Mouse (Mus musculus): ENCODE measurements around the gene Pidd1. TPM values are rescaled to one million over a fixed set of nuclear protein-coding genes. Genes with fewer than 3 reads are reported as not detected.

Pidd1 gene
- total and polyA plus RNA-seq, 3 experiments = 5.8 to 24.9 (median 7.8) TPM

DNA sequence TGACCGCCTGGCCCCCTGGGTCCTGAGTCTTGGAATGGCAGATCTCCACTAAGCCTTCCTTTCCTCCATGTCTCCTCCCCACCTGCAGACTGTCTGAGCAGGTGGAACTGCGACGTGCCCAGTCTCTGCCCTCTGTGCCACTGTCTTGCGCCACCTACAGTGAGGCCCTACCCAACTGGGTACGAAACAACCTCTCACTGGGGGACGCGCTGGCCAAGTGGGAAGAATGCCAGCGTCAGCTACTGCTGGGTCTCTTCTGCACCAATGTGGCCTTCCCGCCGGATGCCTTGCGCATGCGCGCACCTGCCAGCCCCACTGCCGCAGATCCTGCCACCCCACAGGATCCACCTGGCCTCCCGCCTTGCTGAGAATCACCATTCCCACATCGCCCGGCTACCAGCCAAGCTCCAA, 15.5 kb upstream of the Pidd1 start:
- no peak for TF ChIP-seq CTCF (conservative IDR thresholded peaks at IDR 0.05 in 1 of 2, IDR thresholded peaks at IDR 0.05 in 1 of 2; ENCODE audit: low read depth in 2 of 2, low read length in 2 of 2)
- H3K9ac ChIP-seq (ENCODE audit: insufficient read depth, low read depth) = no peak overlapping the region
- in situ Hi-C loops (cut with MboI; ENCODE audit: low pct_ligation_motif_present, low pct_unique_long_range_greater_than_20kb, low sequenced_read_pairs) = no loop called here
- no peak overlapping the region for H3K4me2 ChIP-seq (ENCODE audit: insufficient read depth, low read depth, poor library complexity, severe bottlenecking)
- no peaks in the 10 kb centered on the region for H3K79me2 ChIP-seq (replicated peaks; ENCODE audit: control insufficient read depth, extremely low read depth, insufficient read depth, poor library complexity, severe bottlenecking)
- H3K9me3 ChIP-seq (replicated peaks; ENCODE audit: low read length) = no peaks in the 10 kb centered on the region
- peaks cover 10 to 27% of the 10 kb centered on the region in 2 experiments for H3K4me1 ChIP-seq (ENCODE audit: control insufficient read depth in 1 of 2, insufficient read depth in 2 of 2)
- dilution Hi-C loops (cut with MboI; ENCODE audit: extremely low pct_ligation_motif_present, extremely low pct_unique_long_range_greater_than_20kb, low sequenced_read_pairs) = no loop called here
- no peak overlapping the region for H3K27ac ChIP-seq (ENCODE audit: insufficient read depth, low read depth)
- no peak overlapping the region for H3K4me3 ChIP-seq (replicated peaks in 1 of 3; ENCODE audit: low read depth in 2 of 3, low read length in 2 of 3, poor library complexity in 1 of 3)
- no peaks in the 10 kb centered on the region for H3K27me3 ChIP-seq (replicated peaks)
- peaks cover 22 to 43% of the 10 kb centered on the region in 2 experiments for H3K36me3 ChIP-seq (replicated peaks in 1 of 2; ENCODE audit: control insufficient read depth in 1 of 2, insufficient read depth in 1 of 2, low read length in 1 of 2)
- DNase-seq (ENCODE audit: extremely low read depth) = no peak

- no peak for DNase-seq (ENCODE audit: extremely low read depth)
- Histone ChIP-seq H3K4me1 (ENCODE audit: control insufficient read depth in 1 of 2, insufficient read depth in 2 of 2) (peaks cover 11 to 24% of the 10 kb centered on the region in 2 experiments), H3K79me2 (replicated peaks; ENCODE audit: control insufficient read depth, extremely low read depth, insufficient read depth, poor library complexity, severe bottlenecking) (no peaks in the 10 kb centered on the region), H3K4me3 (replicated peaks in 1 of 3; ENCODE audit: low read depth in 2 of 3, low read length in 2 of 3, poor library complexity in 1 of 3) (no peak overlapping the region), H3K4me2 (ENCODE audit: insufficient read depth, low read depth, poor library complexity, severe bottlenecking) (no peak overlapping the region), H3K27me3 (replicated peaks) (no peaks in the 10 kb centered on the region), H3K27ac (ENCODE audit: insufficient read depth, low read depth) (no peak overlapping the region), H3K9me3 (replicated peaks; ENCODE audit: low read length) (no peaks in the 10 kb centered on the region), H3K9ac (ENCODE audit: insufficient read depth, low read depth) (no peak overlapping the region), H3K36me3 (replicated peaks in 1 of 2; ENCODE audit: control insufficient read depth in 1 of 2, insufficient read depth in 1 of 2, low read length in 1 of 2) (peaks cover 22 to 43% of the 10 kb centered on the region in 2 experiments)
- no peak for TF ChIP-seq ETS1 (conservative IDR thresholded peaks at IDR 0.05; ENCODE audit: low read depth, low read length)
- no peak for TF ChIP-seq JUN (IDR thresholded peaks at IDR 0.05; ENCODE audit: insufficient read depth, low read depth, low read length)
- no peak for TF ChIP-seq GABPA (IDR thresholded peaks at IDR 0.05; ENCODE audit: insufficient replicate concordance, low read depth, low read length)
- no peak for TF ChIP-seq NELFE (IDR thresholded peaks at IDR 0.05; ENCODE audit: low read depth, low read length)
- TF ChIP-seq SIN3A (IDR thresholded peaks at IDR 0.05; ENCODE audit: low read length) = no peak
- no peak for TF ChIP-seq IRF4 (IDR thresholded peaks at IDR 0.05; ENCODE audit: low read depth, low read length)
- in situ Hi-C loops (cut with MboI; ENCODE audit: low pct_ligation_motif_present, low pct_unique_long_range_greater_than_20kb, low sequenced_read_pairs) (no loop called here), dilution Hi-C loops (cut with MboI; ENCODE audit: extremely low pct_ligation_motif_present, extremely low pct_unique_long_range_greater_than_20kb, low sequenced_read_pairs) (no loop called here)
Observed at GRCm38 (mm10) chr7:141458661-141459060, 14.8 kb upstream of the Pidd1 start.

GRCm38 (mm10) chr7:141457986-141458660, 14.3 kb upstream of the Pidd1 start:
- Histone ChIP-seq H3K27ac (ENCODE audit: insufficient read depth, low read depth) (no peak overlapping the region), H3K4me3 (replicated peaks in 1 of 3; ENCODE audit: low read depth in 2 of 3, low read length in 2 of 3, poor library complexity in 1 of 3) (no peak overlapping the region), H3K4me1 (ENCODE audit: control insufficient read depth in 1 of 2, insufficient read depth in 2 of 2) (peaks cover 11 to 29% of the 10 kb centered on the region in 2 experiments), H3K9ac (ENCODE audit: insufficient read depth, low read depth) (no peak overlapping the region), H3K4me2 (ENCODE audit: insufficient read depth, low read depth, poor library complexity, severe bottlenecking) (no peak overlapping the region), H3K9me3 (replicated peaks; ENCODE audit: low read length) (no peaks in the 10 kb centered on the region), H3K27me3 (replicated peaks) (no peaks in the 10 kb centered on the region), H3K36me3 (replicated peaks in 1 of 2; ENCODE audit: control insufficient read depth in 1 of 2, insufficient read depth in 1 of 2, low read length in 1 of 2) (peaks cover 22 to 43% of the 10 kb centered on the region in 2 experiments), H3K79me2 (replicated peaks; ENCODE audit: control insufficient read depth, extremely low read depth, insufficient read depth, poor library complexity, severe bottlenecking) (no peaks in the 10 kb centered on the region)
- dilution Hi-C loops (cut with MboI; ENCODE audit: extremely low pct_ligation_motif_present, extremely low pct_unique_long_range_greater_than_20kb, low sequenced_read_pairs) = no loop called here
- in situ Hi-C loops (cut with MboI; ENCODE audit: low pct_ligation_motif_present, low pct_unique_long_range_greater_than_20kb, low sequenced_read_pairs) = no loop called here
- TF ChIP-seq HCFC1 (IDR thresholded peaks at IDR 0.05; ENCODE audit: low read depth, low read length) (no peak), CTCF (conservative IDR thresholded peaks at IDR 0.05 in 1 of 2, IDR thresholded peaks at IDR 0.05 in 1 of 2; ENCODE audit: low read depth in 2 of 2, low read length in 2 of 2) (peak in 1 of 2 experiments; percentile 69; a peak in 2 of 4 replicates), SMC3 (IDR thresholded peaks at IDR 0.05; ENCODE audit: low read depth, low read length) (peak; percentile 44), RAD21 (IDR thresholded peaks at IDR 0.05; ENCODE audit: low read depth, low read length) (peak; percentile 58)
- DNase-seq (ENCODE audit: extremely low read depth) = no peak

Measured in CH12.LX (cell line).